In the genomic region with DNA sequence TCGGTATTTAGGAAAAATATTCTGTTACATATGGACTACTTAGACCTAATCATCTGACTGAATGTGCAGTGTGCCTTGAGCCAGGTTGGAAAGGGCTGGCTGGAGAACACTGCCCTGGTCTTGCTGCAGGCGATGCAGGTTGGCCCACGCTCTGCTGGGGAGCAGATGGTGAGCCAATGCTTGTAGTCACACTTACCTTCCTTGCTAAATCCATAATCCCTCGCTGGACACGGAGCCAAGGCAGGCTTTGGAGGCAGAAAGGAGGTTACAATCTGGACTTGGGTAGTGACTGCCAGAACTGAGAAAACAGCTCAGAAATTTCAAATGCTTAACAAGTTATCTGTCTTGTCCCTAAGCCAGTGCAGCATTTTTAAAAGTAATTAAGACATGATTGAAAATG, we compare ENCODE assay signal across 10 mouse cellular contexts.
A peak's percentile ranks its signal among the peaks of the same experiment; 100 is the strongest.
DNase-seq lines count a peak whose midpoint lies in the region; ATAC-seq lines count a peak whose summit lies in the region.
"Had no signal": no experiment of that assay in that cellular context is flagged by ENCODE, and none has a peak within 500 bp of the region (broad histone marks: within the 10 kb centered on the region; RNA-seq: fewer than 3 reads in every experiment).

No protein-coding gene starts in this region.

- H3K4me1 ChIP-seq in hindbrain, embryonic 15.5 days (replicated peaks) = no peaks in the 10 kb centered on the region
- peaks cover 7% of the 10 kb centered on the region for H3K4me1 ChIP-seq in midbrain, embryonic 13.5 days (replicated peaks)
- H3K4me1 ChIP-seq: liver, embryonic 12.5 days; neural tube, embryonic 12.5 days had no signal

- H3K9ac ChIP-seq in hindbrain, embryonic 15.5 days = no peak overlapping the region
- no peak overlapping the region for H3K9ac ChIP-seq in midbrain, embryonic 13.5 days (replicated peaks)
- H3K9ac ChIP-seq: liver, embryonic 12.5 days; neural tube, embryonic 12.5 days had no signal

- H3K4me2 ChIP-seq in hindbrain, embryonic 15.5 days = no peak overlapping the region
- no peak overlapping the region for H3K4me2 ChIP-seq in midbrain, embryonic 13.5 days (replicated peaks)
- H3K4me2 ChIP-seq: liver, embryonic 12.5 days; neural tube, embryonic 12.5 days had no signal

- no peak overlapping the region for H3K27ac ChIP-seq in hindbrain, embryonic 15.5 days (replicated peaks)
- H3K27ac ChIP-seq in midbrain, embryonic 13.5 days = no peak overlapping the region
- H3K27ac ChIP-seq: liver, embryonic 12.5 days; neural tube, embryonic 12.5 days had no signal

- peak; percentile 86 for DNase-seq in brain, embryonic 18.5 days (ENCODE audit: low read depth, low spot score)
- DNase-seq in cerebellum, postnatal 25 days = peak; percentile 93 to 96
- DNase-seq in heart, postnatal 4 days = no peak
- DNase-seq in spleen, postnatal 14 days (ENCODE audit: low spot score in 2 of 2) = no peak
- DNase-seq in thymus, postnatal 10 days (ENCODE audit: low spot score in 2 of 2) = no peak
- no peak for DNase-seq in spleen, postnatal 10 days (ENCODE audit: low spot score in 2 of 2)

- H3K4me3 ChIP-seq in hindbrain, embryonic 15.5 days = no peak overlapping the region
- H3K4me3 ChIP-seq in midbrain, embryonic 13.5 days (replicated peaks) = no peak overlapping the region
- H3K4me3 ChIP-seq: liver, embryonic 12.5 days; neural tube, embryonic 12.5 days had no signal

- H3K9me3 ChIP-seq in hindbrain, embryonic 15.5 days = no peaks in the 10 kb centered on the region
- H3K9me3 ChIP-seq in midbrain, embryonic 13.5 days = no peaks in the 10 kb centered on the region
- H3K9me3 ChIP-seq: liver, embryonic 12.5 days; neural tube, embryonic 12.5 days had no signal

- H3K36me3 ChIP-seq in hindbrain, embryonic 15.5 days = no peaks in the 10 kb centered on the region
- H3K36me3 ChIP-seq in midbrain, embryonic 13.5 days = no peaks in the 10 kb centered on the region
- H3K36me3 ChIP-seq: liver, embryonic 12.5 days; neural tube, embryonic 12.5 days had no signal

- WGBS in hindbrain, embryonic 15.5 days = 52% methylated on average over 5 of the region's 5 CpGs
- 47% methylated on average over 5 of the region's 5 CpGs for WGBS in midbrain, embryonic 13.5 days

- H3K27me3 ChIP-seq in hindbrain, embryonic 15.5 days = no peaks in the 10 kb centered on the region
- no peaks in the 10 kb centered on the region for H3K27me3 ChIP-seq in midbrain, embryonic 13.5 days
- H3K27me3 ChIP-seq: liver, embryonic 12.5 days; neural tube, embryonic 12.5 days had no signal

- peak; percentile 84 for ATAC-seq in hindbrain, embryonic 15.5 days (ENCODE audit: low FRiP score, low read depth)
- ATAC-seq in midbrain, embryonic 13.5 days = peak; percentile 60; the same call in 1 of the 2 replicates
- ATAC-seq: liver, embryonic 12.5 days had no signal

Comparison
In these comparisons a context has a peak if more than half of its experiments do, and no peak if none do; other contexts are left out.
1. DNase-seq: peak in brain, embryonic 18.5 days (single experiment) and cerebellum, postnatal 25 days (2 of 2); none in heart, postnatal 4 days (single experiment), spleen, postnatal 14 days (0 of 2), thymus, postnatal 10 days (0 of 2) and spleen, postnatal 10 days (0 of 2).